Mouse (Mus musculus) cerebellum, adult 2 months (tissue): ENCODE results near the gene Smyd2.

Source experiments
- CTCF ChIP-seq: fragments of 200-500 bp; IDR thresholded peaks from 2 replicates; pipeline ENCODE4 v1.5.1; 2011; ENCODE audit warnings: low read depth, mild to moderate bottlenecking, control low read depth, low read length, moderate library complexity, borderline replicate concordance; ENCODE audit not compliant: insufficient read depth
- POLR2A ChIP-seq: fragments of 200-500 bp; IDR thresholded peaks from 2 replicates; pipeline ENCODE4 v1.6.1; 2011; ENCODE audit warnings: low read length, control low read depth, borderline replicate concordance; ENCODE audit not compliant: insufficient read depth

- no peak for TF ChIP-seq POLR2A
- TF ChIP-seq CTCF, result no peak
Observed at GRCm38 (mm10) chr1:189867497-189867896, 54.7 kb downstream of the Smyd2 start.
